Mouse (Mus musculus): ENCODE measurements around the gene Tnnc2.

Tnnc2 gene

DNA sequence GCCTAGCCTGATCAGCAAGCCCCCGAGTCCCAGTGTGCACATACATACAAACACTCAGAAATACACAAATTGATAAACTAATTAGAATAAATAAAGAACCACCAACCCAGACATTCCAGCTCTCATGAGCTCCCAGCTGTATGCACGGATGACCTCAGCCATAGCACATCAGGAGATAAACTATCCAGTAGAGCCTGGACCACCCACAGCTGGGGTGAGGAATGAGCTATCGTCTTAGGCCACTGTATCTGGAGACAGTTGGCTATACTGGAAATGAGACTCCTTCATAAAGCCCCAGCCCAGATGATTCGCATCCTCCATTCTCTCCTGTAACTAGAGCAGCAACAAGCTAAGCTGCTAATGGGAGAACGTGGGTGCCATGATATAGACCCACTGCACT is 44.9 kb downstream of the Tnnc2 start:
- Histone ChIP-seq H3K4me1 (replicated peaks; ENCODE audit: low read depth, low read length) (peaks cover 18% of the 10 kb centered on the region), H3K4me3 (replicated peaks; ENCODE audit: low read length) (no peak overlapping the region), H3K27me3 (ENCODE audit: insufficient read depth, low read length) (peaks cover 3% of the 10 kb centered on the region; the same call in 1 of the 2 replicates), H3K9me3 (ENCODE audit: low read length) (no peaks in the 10 kb centered on the region), H3K36me3 (ENCODE audit: insufficient read depth, low read length) (no peaks in the 10 kb centered on the region)
- no peak for TF ChIP-seq NANOG (IDR thresholded peaks at IDR 0.05; ENCODE audit: borderline replicate concordance, low read length)
- TF ChIP-seq POU5F1 (IDR thresholded peaks at IDR 0.05; ENCODE audit: borderline replicate concordance, low read length), result no peak
- TF ChIP-seq CTCF (conservative IDR thresholded peaks at IDR 0.05; ENCODE audit: low read length), result no peak

DNA sequence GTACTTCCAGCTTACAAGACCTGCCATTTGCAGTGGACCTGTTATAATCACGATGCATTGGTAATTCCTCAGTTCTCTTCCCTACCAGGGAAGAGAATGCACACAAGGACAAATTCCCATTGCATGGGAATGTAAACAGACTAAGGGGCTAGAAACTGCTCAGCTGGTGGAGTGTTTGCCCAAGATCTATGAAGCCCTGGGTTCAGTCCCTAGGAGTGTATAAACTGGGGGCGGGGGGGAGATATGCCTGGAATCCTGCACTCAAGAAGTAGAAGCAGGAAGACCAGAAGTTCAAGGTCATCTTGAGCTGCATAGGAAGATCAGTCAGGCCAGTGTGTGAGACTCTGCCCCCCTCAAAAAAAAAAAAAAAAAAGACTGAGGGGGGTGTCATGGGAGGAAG is 46.5 kb downstream of the Tnnc2 start:
- H3K36me3 ChIP-seq (ENCODE audit: insufficient read depth, low read length), result no peaks in the 10 kb centered on the region
- H3K4me3 ChIP-seq (replicated peaks; ENCODE audit: low read length), result no peak overlapping the region
- no peak for TF ChIP-seq NANOG (IDR thresholded peaks at IDR 0.05; ENCODE audit: borderline replicate concordance, low read length)
- no peak for TF ChIP-seq POU5F1 (IDR thresholded peaks at IDR 0.05; ENCODE audit: borderline replicate concordance, low read length)
- no peak for TF ChIP-seq CTCF (conservative IDR thresholded peaks at IDR 0.05; ENCODE audit: low read length)
- peaks cover under 1% of the 10 kb centered on the region; the same call in 1 of the 2 replicates for H3K27me3 ChIP-seq (ENCODE audit: insufficient read depth, low read length)
- peaks cover 18% of the 10 kb centered on the region for H3K4me1 ChIP-seq (replicated peaks; ENCODE audit: low read depth, low read length)
- H3K9me3 ChIP-seq (ENCODE audit: low read length), result no peaks in the 10 kb centered on the region

DNA sequence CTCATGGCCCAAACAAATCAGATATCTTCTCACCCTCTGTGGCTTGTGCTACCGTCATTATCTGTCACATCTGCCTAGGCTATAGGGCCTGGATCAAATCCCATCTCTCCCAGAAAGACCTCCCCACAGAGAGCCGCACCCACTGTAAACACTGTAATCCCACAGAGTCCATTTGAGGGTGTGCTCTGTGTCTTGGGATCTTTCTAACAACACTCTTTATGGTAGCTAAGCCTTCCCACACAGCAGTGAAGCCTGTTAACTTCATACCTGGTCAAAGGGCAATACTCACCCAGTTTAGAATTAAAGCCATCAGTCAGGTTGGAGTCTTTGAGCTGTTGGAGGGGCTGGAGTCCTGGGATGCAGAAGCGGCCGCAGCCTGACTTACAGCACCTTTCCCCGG is 48.0 kb downstream of the Tnnc2 start:
- Histone ChIP-seq H3K4me3 (replicated peaks; ENCODE audit: low read length) (no peak overlapping the region), H3K36me3 (ENCODE audit: insufficient read depth, low read length) (no peaks in the 10 kb centered on the region), H3K4me1 (replicated peaks; ENCODE audit: low read depth, low read length) (peaks cover 8% of the 10 kb centered on the region), H3K27me3 (ENCODE audit: insufficient read depth, low read length) (no peaks in the 10 kb centered on the region; the same call in 1 of the 2 replicates), H3K9me3 (ENCODE audit: low read length) (no peaks in the 10 kb centered on the region)
- no peak for TF ChIP-seq POU5F1 (IDR thresholded peaks at IDR 0.05; ENCODE audit: borderline replicate concordance, low read length)
- TF ChIP-seq NANOG (IDR thresholded peaks at IDR 0.05; ENCODE audit: borderline replicate concordance, low read length), result no peak
- no peak for TF ChIP-seq CTCF (conservative IDR thresholded peaks at IDR 0.05; ENCODE audit: low read length)
